Mouse (Mus musculus) hindbrain, embryonic 11.5 days (tissue): ENCODE data around the gene Tnfaip8l1. TPM values are rescaled to one million over a fixed set of nuclear protein-coding genes. Genes with fewer than 3 reads are reported as not detected.

Source experiments
- ATAC-seq: fragments of 200-750 bp; cut with Nextera tagmentation; 2 replicates; pipeline ENCODE4 v1.8.0; 2017; ENCODE audit warnings: mild to moderate bottlenecking, moderate TSS enrichment, moderate library complexity; ENCODE audit not compliant: low FRiP score
- DNase-seq: peaks from one replicate; pipeline ENCODE4 v3.0.0-alpha.2; 2015; ENCODE audit warnings: low spot score
- H3K27ac ChIP-seq: fragments of 300-500 bp; sonication (generic); 2 replicates; pipeline ENCODE4 v1.5.1; 2014; ENCODE audit warnings: mild to moderate bottlenecking, low read depth, low read length
- H3K27me3 ChIP-seq: fragments of 300-500 bp; sonication (generic); 2 replicates; pipeline ENCODE4 v1.6.1; 2014; ENCODE audit warnings: mild to moderate bottlenecking, low read length, moderate library complexity, mixed read lengths; ENCODE audit not compliant: control insufficient read depth, insufficient read depth
- H3K36me3 ChIP-seq: fragments of 300-500 bp; sonication (generic); 2 replicates; pipeline ENCODE4 v1.6.1; 2014; ENCODE audit warnings: mild to moderate bottlenecking, low read length, moderate library complexity, mixed read lengths; ENCODE audit not compliant: control insufficient read depth, insufficient read depth
- H3K4me1 ChIP-seq: fragments of 300-500 bp; sonication (generic); replicated peaks from 2 replicates; pipeline ENCODE4 v1.6.1; 2014; ENCODE audit warnings: low read length, mixed read lengths; ENCODE audit not compliant: control insufficient read depth, insufficient read depth
- H3K4me2 ChIP-seq: fragments of 300-500 bp; sonication (generic); replicated peaks from 2 replicates; pipeline ENCODE4 v1.6.1; 2014; ENCODE audit warnings: mild to moderate bottlenecking, low read depth, low read length
- H3K4me3 ChIP-seq: fragments of 300-500 bp; sonication (generic); 2 replicates; pipeline ENCODE4 v1.5.1; 2014; ENCODE audit warnings: low read depth, low read length
- H3K9ac ChIP-seq: fragments of 300-500 bp; sonication (generic); 2 replicates; pipeline ENCODE4 v1.6.1; 2014; ENCODE audit warnings: low read depth, low read length
- H3K9me3 ChIP-seq: fragments of 300-500 bp; sonication (generic); 2 replicates; pipeline ENCODE4 v1.6.1; 2016; ENCODE audit warnings: low read length; ENCODE audit not compliant: control insufficient read depth
- WGBS: fragments of 180-500 bp; shearing (Covaris S2); extraction: QIAGEN DNeasy Blood & Tissue Kit; methylation state at CpG from one replicate; pipeline ENCODE4 v1.1.7; 2014; 5-methylcytosine and 5-hydroxymethylcytosine counted together
- polyA plus RNA-seq: library from polyadenylated mRNA; unstranded; fragments of >200 nt; fragmentation: Nextera tagmentation; extraction: Ambion mirVana; gene quantifications from 2 replicates; pipeline ENCODE4 v1.2.1, GENCODE M21; 2014

The Tnfaip8l1 gene
- polyA plus RNA-seq, 1 experiment from 2014 or later = 9.9 TPM

DNA sequence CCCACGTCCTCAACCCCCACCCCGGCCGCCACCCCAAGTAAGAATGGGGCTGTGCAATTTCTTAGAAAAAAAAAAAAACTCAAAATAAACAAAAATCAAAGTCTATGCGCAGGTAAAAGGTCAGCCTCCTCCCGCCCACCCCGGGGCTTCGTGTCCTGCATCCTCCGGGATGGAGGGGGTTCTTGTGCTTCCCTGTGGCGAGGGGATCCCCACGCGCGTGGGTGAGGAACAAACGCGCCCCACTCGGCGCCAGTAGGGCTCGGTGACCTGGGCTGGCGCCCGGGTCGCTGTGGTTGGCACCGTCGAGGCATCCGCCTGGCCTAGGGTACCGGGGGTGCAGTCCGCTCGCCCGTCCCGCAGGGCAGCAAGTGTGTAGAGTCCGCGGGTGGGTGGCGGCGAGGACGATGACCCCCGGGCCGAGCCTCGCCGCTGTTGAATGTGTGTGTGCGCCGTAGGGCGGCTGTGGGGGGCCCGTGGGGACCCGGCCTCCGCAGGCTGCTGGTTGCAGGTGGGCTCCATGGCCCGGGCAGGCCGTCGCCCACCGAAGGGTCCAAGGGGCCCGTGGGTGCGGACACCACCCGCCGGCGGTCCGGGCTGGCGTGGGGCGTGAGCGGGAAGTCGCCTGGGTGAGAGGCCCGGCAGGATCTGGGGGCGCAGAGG is 38.5 kb upstream of the Tnfaip8l1 start:
- Histone ChIP-seq H3K4me3 (peak overlapping the region; percentile 27; the same call in 1 of the 2 replicates), H3K4me1 (no peaks in the 10 kb centered on the region), H3K9ac (peak overlapping the region; percentile 40; the same call in 1 of the 2 replicates), H3K27me3 (peaks cover 66% of the 10 kb centered on the region), H3K9me3 (peaks cover 5% of the 10 kb centered on the region; the same call in 1 of the 2 replicates), H3K36me3 (no peaks in the 10 kb centered on the region; the same call in 1 of the 2 replicates), H3K4me2 (peak overlapping the region; percentile 64), H3K27ac (no peak overlapping the region)
- ATAC-seq = peak; percentile 16; the same call in 1 of the 2 replicates
- DNase-seq = no peak
- WGBS = 37% methylated on average over 59 of the region's 59 CpGs

DNA sequence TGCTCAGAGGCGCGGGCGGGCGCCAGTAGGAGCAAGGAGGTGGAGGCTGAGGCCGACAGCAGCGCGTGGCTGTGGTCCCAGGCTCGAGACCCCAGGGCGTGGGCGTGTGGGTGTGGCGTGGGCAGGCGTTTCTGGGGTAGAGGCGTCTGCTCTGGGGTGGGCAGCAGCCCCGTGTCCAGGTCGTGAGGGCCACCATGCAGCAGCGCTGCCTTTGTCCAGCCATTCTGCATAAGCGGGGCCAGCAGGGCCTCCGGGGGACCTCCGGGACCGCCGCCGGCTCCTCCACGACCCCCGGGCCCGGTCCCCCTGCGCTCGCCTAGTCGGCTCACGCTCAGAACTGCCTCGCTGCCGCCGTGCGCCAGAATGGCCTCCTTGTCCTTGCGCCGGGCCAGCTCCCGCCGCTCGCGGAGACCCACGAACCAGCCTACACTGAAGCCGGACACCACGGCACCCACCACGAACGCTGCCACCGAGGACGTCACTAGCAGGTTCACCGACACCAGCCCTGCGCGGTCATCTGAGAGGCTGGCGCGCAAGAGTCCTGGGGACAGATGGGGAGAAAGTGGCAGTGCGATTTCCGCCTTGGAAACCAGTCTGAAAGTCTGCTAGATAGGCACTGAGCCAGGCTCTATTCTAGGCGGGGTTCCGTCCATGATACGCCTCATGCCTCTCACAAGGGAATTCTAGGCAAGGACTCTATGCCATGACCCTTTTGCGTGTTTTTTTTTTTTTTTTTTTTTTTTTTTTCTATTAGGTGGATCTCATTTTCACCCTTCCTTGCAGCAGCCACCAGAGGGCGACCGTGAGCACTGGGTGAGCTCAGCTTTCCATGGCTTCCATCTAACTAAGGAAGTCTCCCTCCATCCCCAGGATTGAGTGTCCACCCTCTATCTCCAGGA is 37.7 kb upstream of the Tnfaip8l1 start:
- H3K9ac ChIP-seq = peak overlapping the region; percentile 40; the same call in 1 of the 2 replicates

DNA sequence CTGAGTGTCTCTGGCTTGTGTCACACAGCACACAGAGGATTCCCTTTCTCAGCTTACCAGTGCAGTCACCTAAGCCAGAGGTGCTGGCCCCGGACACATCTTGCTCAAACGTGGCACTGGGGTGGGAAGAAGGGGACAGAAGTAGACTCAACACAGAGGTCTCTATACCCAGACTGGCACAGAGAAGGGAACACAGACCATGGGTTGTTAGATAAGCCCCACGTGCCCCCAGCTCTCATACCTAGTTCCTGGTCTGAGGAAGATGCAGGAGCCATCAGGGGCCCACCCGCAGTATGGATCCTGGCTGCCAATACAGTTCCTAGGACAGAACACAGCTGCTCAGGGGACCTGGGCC is 37.0 kb upstream of the Tnfaip8l1 start:
- no peaks in the 10 kb centered on the region; the same call in 1 of the 2 replicates for H3K36me3 ChIP-seq
- H3K4me2 ChIP-seq = no peak overlapping the region
- H3K27me3 ChIP-seq = peaks cover 52% of the 10 kb centered on the region
- no peak for DNase-seq
- ATAC-seq = no peak
- H3K4me1 ChIP-seq = no peaks in the 10 kb centered on the region
- H3K9me3 ChIP-seq = peaks cover 5% of the 10 kb centered on the region; the same call in 1 of the 2 replicates
- H3K27ac ChIP-seq = no peak overlapping the region
- no peak overlapping the region for H3K9ac ChIP-seq
- no peak overlapping the region for H3K4me3 ChIP-seq
- 89% methylated on average over 4 of the region's 4 CpGs for WGBS

More for the DNA sequence above, 37.7 kb upstream of the Tnfaip8l1 start:
- peak; percentile 23; the same call in 1 of the 2 replicates for ATAC-seq
- peak overlapping the region; percentile 27 for H3K4me3 ChIP-seq
- no peak overlapping the region for H3K27ac ChIP-seq
- H3K4me1 ChIP-seq = no peaks in the 10 kb centered on the region
- peak overlapping the region; percentile 64 for H3K4me2 ChIP-seq
- WGBS = 9% methylated on average over 50 of the region's 59 CpGs
- DNase-seq = peak; percentile 76
- peaks cover 58% of the 10 kb centered on the region for H3K27me3 ChIP-seq
- H3K36me3 ChIP-seq = no peaks in the 10 kb centered on the region; the same call in 1 of the 2 replicates
- peaks cover 5% of the 10 kb centered on the region; the same call in 1 of the 2 replicates for H3K9me3 ChIP-seq

DNA sequence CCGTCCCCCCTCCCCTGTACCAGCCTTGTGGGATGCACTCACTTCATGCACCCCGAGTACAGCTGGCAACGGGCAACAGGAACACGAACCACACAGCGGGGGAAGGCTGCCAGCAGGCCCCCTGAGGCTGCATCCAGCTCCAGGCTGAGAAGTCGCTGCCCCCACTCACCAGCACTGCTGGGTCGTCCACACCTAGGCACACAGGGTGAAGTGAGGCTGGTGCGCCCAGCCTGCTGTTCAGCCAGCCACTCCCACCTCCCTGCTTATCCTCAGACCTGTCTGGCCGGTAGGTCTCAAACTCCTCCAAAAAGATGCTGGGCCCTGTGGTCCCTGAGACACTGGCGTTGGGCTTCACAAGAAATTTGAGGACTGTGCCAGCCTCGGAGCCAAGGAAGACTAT is 36.1 kb upstream of the Tnfaip8l1 start:
- DNase-seq (no peak), ATAC-seq (no peak)
- WGBS = 78% methylated on average over 11 of the region's 11 CpGs
- Histone ChIP-seq H3K4me3 (no peak overlapping the region), H3K4me1 (no peaks in the 10 kb centered on the region), H3K27ac (no peak overlapping the region), H3K9me3 (peaks cover 5% of the 10 kb centered on the region; the same call in 1 of the 2 replicates), H3K36me3 (no peaks in the 10 kb centered on the region; the same call in 1 of the 2 replicates), H3K4me2 (no peak overlapping the region), H3K9ac (no peak overlapping the region), H3K27me3 (peaks cover 43% of the 10 kb centered on the region)

DNA sequence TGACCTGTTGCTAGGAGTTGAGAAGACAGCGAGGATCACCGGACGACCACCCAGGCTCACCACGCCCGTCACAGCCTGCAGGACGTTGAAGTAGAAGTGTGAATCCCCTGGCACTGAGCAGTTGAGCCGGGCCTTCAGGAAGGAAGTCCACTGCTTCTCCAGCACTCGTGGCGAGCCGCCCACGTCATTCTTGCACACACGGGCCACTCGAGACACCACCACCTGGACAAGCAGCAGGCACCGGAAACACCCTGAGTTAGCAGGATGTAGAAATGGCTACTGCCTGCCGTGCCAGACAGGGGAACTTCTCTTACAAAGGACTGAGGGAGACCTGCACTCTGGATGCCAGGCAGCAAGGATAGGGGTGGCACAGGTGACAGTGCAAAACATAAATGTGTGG is 34.0 kb upstream of the Tnfaip8l1 start:
- Histone ChIP-seq H3K9ac (no peak overlapping the region), H3K9me3 (no peaks in the 10 kb centered on the region), H3K4me1 (no peaks in the 10 kb centered on the region), H3K4me3 (no peak overlapping the region), H3K4me2 (no peak overlapping the region), H3K27me3 (peaks cover 24% of the 10 kb centered on the region), H3K27ac (no peak overlapping the region), H3K36me3 (no peaks in the 10 kb centered on the region; the same call in 1 of the 2 replicates)
- no peak for ATAC-seq
- WGBS = 83% methylated on average over 15 of the region's 15 CpGs
- no peak for DNase-seq

DNA sequence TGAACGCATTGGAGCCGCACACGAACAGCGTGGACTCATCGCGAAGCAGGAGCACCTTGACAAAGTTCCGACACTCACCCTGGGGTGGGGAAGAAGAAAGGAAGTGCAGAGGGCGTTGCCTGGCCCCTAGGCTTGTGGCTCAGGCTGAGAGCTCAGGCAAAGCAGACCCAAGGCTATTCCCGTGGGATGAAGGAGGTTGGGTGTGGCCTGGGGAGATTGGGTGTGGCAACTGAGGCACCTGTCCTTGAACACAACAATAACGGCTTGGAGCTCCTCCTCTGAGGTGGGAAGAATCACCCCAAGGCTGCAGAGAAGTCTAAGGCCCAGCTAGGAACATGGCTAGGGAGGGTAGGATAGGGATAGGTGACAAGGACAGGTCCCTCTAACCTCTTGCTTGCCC is 31.1 kb upstream of the Tnfaip8l1 start:
- Histone ChIP-seq H3K9me3 (no peaks in the 10 kb centered on the region), H3K9ac (no peak overlapping the region), H3K4me3 (no peak overlapping the region), H3K4me2 (no peak overlapping the region), H3K4me1 (0 out of 2 replicates have a peak, but pooled peaks cover 2% of the 10 kb centered on the region), H3K36me3 (no peaks in the 10 kb centered on the region; the same call in 1 of the 2 replicates), H3K27me3 (peaks cover under 1% of the 10 kb centered on the region; the same call in 1 of the 2 replicates), H3K27ac (no peak overlapping the region)
- ATAC-seq = no peak
- 92% methylated on average over 10 of the region's 10 CpGs for WGBS
- no peak for DNase-seq

DNA sequence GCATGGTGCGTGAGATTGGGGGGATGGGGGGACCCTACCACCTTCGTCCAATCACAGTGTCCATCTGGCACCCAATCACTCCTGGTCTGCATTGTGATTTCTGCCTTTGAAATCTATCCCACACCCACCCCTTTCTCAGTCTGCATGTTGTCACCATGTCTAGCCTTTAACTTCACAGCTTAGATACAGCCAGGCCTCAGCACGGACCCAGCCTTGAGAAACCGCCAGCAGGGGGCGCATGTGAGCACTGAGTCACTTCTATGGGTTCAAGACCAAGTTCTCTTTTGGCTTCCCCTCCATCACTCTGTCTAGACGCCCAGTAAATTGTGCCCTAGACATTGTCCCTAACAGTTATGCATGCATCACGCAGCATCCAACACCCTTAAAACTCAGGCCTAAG is 30.5 kb upstream of the Tnfaip8l1 start:
- 0 out of 2 replicates have a peak, but pooled peaks cover 2% of the 10 kb centered on the region for H3K4me1 ChIP-seq
- no peak overlapping the region for H3K27ac ChIP-seq
- no peak overlapping the region for H3K4me2 ChIP-seq
- no peaks in the 10 kb centered on the region; the same call in 1 of the 2 replicates for H3K36me3 ChIP-seq
- 40% methylated on average over 7 of the region's 7 CpGs for WGBS
- DNase-seq = peak; percentile 80
- H3K9ac ChIP-seq = no peak overlapping the region
- H3K27me3 ChIP-seq = no peaks in the 10 kb centered on the region
- H3K9me3 ChIP-seq = no peaks in the 10 kb centered on the region
- no peak overlapping the region for H3K4me3 ChIP-seq
- peak; percentile 29 for ATAC-seq

DNA sequence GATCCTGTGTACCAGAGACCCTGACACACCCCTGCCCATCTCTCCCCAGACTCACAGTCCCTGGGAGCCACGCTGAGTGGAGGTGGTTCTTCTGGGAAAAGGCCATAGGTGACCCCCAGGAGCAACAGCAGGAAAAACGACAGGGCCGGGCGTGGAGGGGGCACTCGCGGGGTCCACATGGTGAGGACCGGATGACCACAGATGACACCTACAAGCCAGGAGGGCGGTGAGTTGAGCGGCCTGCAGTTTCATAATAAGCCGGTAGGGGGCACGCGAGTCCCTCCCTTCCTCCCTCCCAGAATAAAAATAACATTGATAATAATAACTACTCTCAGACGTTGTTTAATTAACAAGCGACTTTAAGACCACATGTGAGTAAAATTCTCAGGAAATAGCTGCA is 29.6 kb upstream of the Tnfaip8l1 start:
- Histone ChIP-seq H3K9ac (no peak overlapping the region), H3K9me3 (no peaks in the 10 kb centered on the region), H3K4me2 (no peak overlapping the region), H3K4me1 (0 out of 2 replicates have a peak, but pooled peaks cover 2% of the 10 kb centered on the region), H3K27me3 (no peaks in the 10 kb centered on the region), H3K4me3 (no peak overlapping the region), H3K36me3 (no peaks in the 10 kb centered on the region; the same call in 1 of the 2 replicates), H3K27ac (no peak overlapping the region)
- DNase-seq (peak; percentile 82), ATAC-seq (no peak)
- 4% methylated on average over 14 of the region's 14 CpGs for WGBS
